Mouse (Mus musculus) forebrain, embryonic 14.5 days (tissue): ENCODE measurements at regions not wholly inside any gene's neighbourhood (a gene's known extent, or its start where the extent isn't known, plus 50 kb on each side); places are given as distances from the start of the nearest gene placed in this dataset.
"Not testable (repeated sequence)": the region's sequence is repeated elsewhere in the genome, so short reads cannot be mapped to it uniquely, and the experiment has no call there.

Source experiments
- ATAC-seq: fragments of 200-750 bp; cut with Nextera tagmentation; 2 replicates; pipeline ENCODE4 v1.8.0; 2017; ENCODE audit warnings: mild to moderate bottlenecking, moderate library complexity
- DNase-seq: peaks from one replicate; pipeline ENCODE4 v3.0.0-alpha.2; 2015; ENCODE audit warnings: low spot score
- H3K27ac ChIP-seq: fragments of 300-500 bp; sonication (generic); 2 replicates; pipeline ENCODE4 v1.5.1; 2014; ENCODE audit warnings: low read depth, mild to moderate bottlenecking, control low read depth, low read length, moderate library complexity
- H3K27me3 ChIP-seq: fragments of 300-500 bp; sonication (generic); replicated peaks from 2 replicates; pipeline ENCODE4 v1.6.1; 2014; ENCODE audit warnings: low read length, control low read depth, mixed read lengths; ENCODE audit not compliant: control insufficient read depth, insufficient read depth
- H3K36me3 ChIP-seq: fragments of 300-500 bp; sonication (generic); 2 replicates; pipeline ENCODE4 v1.6.1; 2014; ENCODE audit warnings: low read length, control low read depth; ENCODE audit not compliant: control insufficient read depth, insufficient read depth
- H3K4me1 ChIP-seq: fragments of 300-500 bp; sonication (generic); 2 replicates; pipeline ENCODE4 v1.6.1; 2014; ENCODE audit warnings: antibody characterized with exemption, low read length, control low read depth; ENCODE audit not compliant: control insufficient read depth, insufficient read depth
- H3K4me2 ChIP-seq: fragments of 300-500 bp; sonication (generic); 2 replicates; pipeline ENCODE4 v1.6.1; 2014; ENCODE audit warnings: mild to moderate bottlenecking, control low read depth, low read length
- H3K4me3 ChIP-seq: fragments of 300-500 bp; sonication (generic); 2 replicates; pipeline ENCODE4 v1.5.1; 2014; ENCODE audit warnings: low read depth, low read length, control low read depth
- H3K9ac ChIP-seq: fragments of 300-500 bp; sonication (generic); 2 replicates; pipeline ENCODE4 v1.6.1; 2014; ENCODE audit warnings: mild to moderate bottlenecking, low read length, control low read depth, moderate library complexity
- H3K9me3 ChIP-seq: fragments of 300-500 bp; sonication (generic); replicated peaks from 2 replicates; pipeline ENCODE4 v1.6.1; 2016; ENCODE audit warnings: low read length, control low read depth, mixed read lengths; ENCODE audit not compliant: control insufficient read depth
- WGBS: fragments of 180-500 bp; shearing (Covaris S2); extraction: QIAGEN DNeasy Blood & Tissue Kit; methylation state at CpG from one replicate; pipeline ENCODE4 v1.1.7; 2014; 5-methylcytosine and 5-hydroxymethylcytosine counted together

- not testable (repeated sequence) for H3K27ac ChIP-seq, H3K9ac ChIP-seq, H3K4me1 ChIP-seq, H3K36me3 ChIP-seq, DNase-seq, ATAC-seq, H3K9me3 ChIP-seq, H3K27me3 ChIP-seq, H3K4me3 ChIP-seq, H3K4me2 ChIP-seq
- 73% methylated on average over 6 of the region's 6 CpGs for whole genome bisulfite sequencing
These were observed 128.9 kb downstream of the Kap start for GRCm38 (mm10) chr6:133724627-133725026.

- H3K4me1 ChIP-seq, H3K9ac ChIP-seq, ATAC-seq, H3K36me3 ChIP-seq, H3K27ac ChIP-seq, H3K4me2 ChIP-seq, H3K27me3 ChIP-seq, H3K4me3 ChIP-seq, H3K9me3 ChIP-seq: not testable (repeated sequence)
- WGBS, result 3% methylated on average over 8 of the region's 8 CpGs
- peak; percentile 36 for DNase-seq
These were observed 146.8 kb downstream of the Kap start for GRCm38 (mm10) chr6:133706712-133707111.

- ATAC-seq (no peak), DNase-seq (no peak)
- WGBS, result 81% methylated on average over 2 of the region's 2 CpGs
- no peak overlapping the region for H3K9ac ChIP-seq
- H3K4me1 ChIP-seq, result no peaks in the 10 kb centered on the region
- no peak overlapping the region for H3K4me2 ChIP-seq
- no peaks in the 10 kb centered on the region for H3K36me3 ChIP-seq
- no peaks in the 10 kb centered on the region for H3K9me3 ChIP-seq
- no peaks in the 10 kb centered on the region for H3K27me3 ChIP-seq
- H3K4me3 ChIP-seq, result no peak overlapping the region
- H3K27ac ChIP-seq, result no peak overlapping the region
These were observed 151.9 kb downstream of the Kap start for GRCm38 (mm10) chr6:133701625-133702024.
